Mouse (Mus musculus): ENCODE data around the gene Mlkl. TPM values are rescaled to one million over a fixed set of nuclear protein-coding genes. Genes with fewer than 3 reads are reported as not detected.

Gene Mlkl
- total RNA-seq, 2 experiments from 2014 or later, result 11.8 to 29.2 TPM

- ATAC-seq (replicated peaks; ENCODE audit: low FRiP score, poor library complexity, severe bottlenecking), result no peak
These were observed 76.0 kb downstream of the Mlkl start for GRCm38 (mm10) chr8:111261981-111262381.

Other genes starting within 250 kb of the Mlkl start
- gene Clec18a, start 245.8 kb downstream of the Mlkl start, total RNA-seq (2015; ENCODE audit: low replicate concordance), result not detected in 2 replicates
- not detected in 2 replicates for gene Clec18a, start 245.8 kb downstream of the Mlkl start, total RNA-seq (2017; ENCODE audit: low replicate concordance)
- gene Pdpr, start 243.5 kb downstream of the Mlkl start, total RNA-seq (2015; ENCODE audit: low replicate concordance), result 1.5 and 5.0 TPM in 2 replicates
- 3.6 and 4.8 TPM in 2 replicates for gene Pdpr, start 243.5 kb downstream of the Mlkl start, total RNA-seq (2017; ENCODE audit: low replicate concordance)
- gene Glg1, start 79.0 kb downstream of the Mlkl start, total RNA-seq (2015; ENCODE audit: low replicate concordance), result 13.8 and 14.0 TPM in 2 replicates
- 27.9 and 33.1 TPM in 2 replicates for gene Glg1, start 79.0 kb downstream of the Mlkl start, total RNA-seq (2017; ENCODE audit: low replicate concordance)
- 25.9 and 29.0 TPM in 2 replicates for gene Rfwd3, start 38.0 kb downstream of the Mlkl start, total RNA-seq (2015; ENCODE audit: low replicate concordance)
- 44.0 and 45.0 TPM in 2 replicates for gene Rfwd3, start 38.0 kb downstream of the Mlkl start, total RNA-seq (2017; ENCODE audit: low replicate concordance)
- gene Fa2h, start 55.6 kb upstream of the Mlkl start, total RNA-seq (2015; ENCODE audit: low replicate concordance), result not detected in 2 replicates
- not detected in 2 replicates for gene Fa2h, start 55.6 kb upstream of the Mlkl start, total RNA-seq (2017; ENCODE audit: low replicate concordance)
- 1.7 and 3.1 TPM in 2 replicates for gene Wdr59, start 183.9 kb upstream of the Mlkl start, total RNA-seq (2015; ENCODE audit: low replicate concordance)
- gene Wdr59, start 183.9 kb upstream of the Mlkl start, total RNA-seq (2017; ENCODE audit: low replicate concordance), result 2.0 and 3.3 TPM in 2 replicates
- gene Znrf1, start 197.9 kb upstream of the Mlkl start, total RNA-seq (2015; ENCODE audit: low replicate concordance), result 5.8 and 35.1 TPM in 2 replicates
- 7.1 and 14.6 TPM in 2 replicates for gene Znrf1, start 197.9 kb upstream of the Mlkl start, total RNA-seq (2017; ENCODE audit: low replicate concordance)

All from erythroblast, adult 5-6 weeks (primary cell).